Mouse (Mus musculus) embryonic facial prominence, embryonic 11.5 days (tissue): ENCODE data around the gene Hcar2. TPM values are rescaled to one million over a fixed set of nuclear protein-coding genes. Genes with fewer than 3 reads are reported as not detected.

Experiments used
- ATAC-seq: fragments of 200-750 bp; cut with Nextera tagmentation; replicated peaks from 2 replicates; pipeline ENCODE4 v1.8.0; 2017; ENCODE audit warnings: low read depth; ENCODE audit not compliant: insufficient number of reproducible peaks, low FRiP score, low TSS enrichment
- DNase-seq: peaks from one replicate; pipeline ENCODE4 v3.0.0-alpha.2; 2015; ENCODE audit warnings: low spot score
- H3K27ac ChIP-seq: fragments of 300-500 bp; sonication (generic); replicated peaks from 2 replicates; pipeline ENCODE4 v1.5.1; 2014; ENCODE audit warnings: mild to moderate bottlenecking, low read depth, low read length, control low read depth
- H3K27me3 ChIP-seq: fragments of 300-500 bp; sonication (generic); 2 replicates; pipeline ENCODE4 v1.6.1; 2014; ENCODE audit warnings: mild to moderate bottlenecking, low read length, moderate library complexity, mixed read lengths; ENCODE audit not compliant: control insufficient read depth, insufficient read depth
- H3K36me3 ChIP-seq: fragments of 300-500 bp; sonication (generic); replicated peaks from 2 replicates; pipeline ENCODE4 v1.6.1; 2014; ENCODE audit warnings: low read depth, mild to moderate bottlenecking, low read length, moderate library complexity, mixed read lengths; ENCODE audit not compliant: control insufficient read depth, insufficient read depth
- H3K4me1 ChIP-seq: fragments of 300-500 bp; sonication (generic); 2 replicates; pipeline ENCODE4 v1.6.1; 2014; ENCODE audit warnings: low read length, mixed read lengths; ENCODE audit not compliant: control insufficient read depth, insufficient read depth
- H3K4me2 ChIP-seq: fragments of 300-500 bp; sonication (generic); 2 replicates; pipeline ENCODE4 v1.6.1; 2014; ENCODE audit warnings: low read depth, mild to moderate bottlenecking, control low read depth, low read length, moderate library complexity
- H3K4me3 ChIP-seq: fragments of 300-500 bp; sonication (generic); 2 replicates; pipeline ENCODE4 v1.5.1; 2014; ENCODE audit warnings: low read depth, low read length, control low read depth
- H3K9ac ChIP-seq: fragments of 300-500 bp; sonication (generic); replicated peaks from 2 replicates; pipeline ENCODE4 v1.6.1; 2014; ENCODE audit warnings: mild to moderate bottlenecking, control low read depth, low read length
- H3K9me3 ChIP-seq: fragments of 300-500 bp; sonication (generic); replicated peaks from 2 replicates; pipeline ENCODE4 v1.6.1; 2016; ENCODE audit warnings: mild to moderate bottlenecking, low read length, inconsistent platforms, mixed read lengths; ENCODE audit not compliant: control insufficient read depth
- WGBS: fragments of 180-500 bp; shearing (Covaris S2); extraction: QIAGEN DNeasy Blood & Tissue Kit; methylation state at CpG from one replicate; pipeline ENCODE4 v1.1.7; 2014; 5-methylcytosine and 5-hydroxymethylcytosine counted together
- polyA plus RNA-seq: library from polyadenylated mRNA; unstranded; fragments of >200 nt; fragmentation: Nextera tagmentation; extraction: Ambion mirVana; gene quantifications from 2 replicates; pipeline ENCODE4 v1.2.1, GENCODE M21; 2014

Gene Hcar2
- polyA plus RNA-seq, 1 experiment from 2014 or later: not detected

GRCm38 (mm10) chr5:123858798-123859197 lies 6.5 kb downstream of the Hcar2 start:
- WGBS: 69% methylated on average over 11 of the region's 11 CpGs
- ATAC-seq (no peak), DNase-seq (no peak)
- Histone ChIP-seq H3K4me2 (no peak overlapping the region), H3K36me3 (no peaks in the 10 kb centered on the region), H3K4me3 (no peak overlapping the region), H3K27me3 (no peaks in the 10 kb centered on the region), H3K27ac (no peak overlapping the region), H3K4me1 (no peaks in the 10 kb centered on the region; the same call in 1 of the 2 replicates), H3K9me3 (no peaks in the 10 kb centered on the region), H3K9ac (no peak overlapping the region)

GRCm38 (mm10) chr5:123854511-123854910 lies 10.8 kb downstream of the Hcar2 start:
- Histone ChIP-seq H3K4me3 (no peak overlapping the region), H3K27me3 (no peaks in the 10 kb centered on the region), H3K4me1 (no peaks in the 10 kb centered on the region; the same call in 1 of the 2 replicates), H3K9me3 (no peaks in the 10 kb centered on the region), H3K27ac (no peak overlapping the region), H3K36me3 (no peaks in the 10 kb centered on the region), H3K9ac (no peak overlapping the region), H3K4me2 (no peak overlapping the region)
- DNase-seq (no peak), ATAC-seq (no peak)
- WGBS: 89% methylated on average over 9 of the region's 9 CpGs

- WGBS: 91% methylated on average over 11 of the region's 11 CpGs
- no peaks in the 10 kb centered on the region for H3K4me1 ChIP-seq
- H3K4me3 ChIP-seq: no peak overlapping the region
- no peak overlapping the region for H3K27ac ChIP-seq
- H3K27me3 ChIP-seq: no peaks in the 10 kb centered on the region
- H3K36me3 ChIP-seq: no peaks in the 10 kb centered on the region
- DNase-seq: no peak
- no peaks in the 10 kb centered on the region for H3K9me3 ChIP-seq
- H3K9ac ChIP-seq: no peak overlapping the region
- ATAC-seq: no peak
- no peak overlapping the region for H3K4me2 ChIP-seq
These were observed 11.3 kb downstream of the Hcar2 start for GRCm38 (mm10) chr5:123853877-123854504.

- Histone ChIP-seq H3K4me2 (no peak overlapping the region), H3K4me1 (no peaks in the 10 kb centered on the region), H3K27ac (no peak overlapping the region), H3K9me3 (no peaks in the 10 kb centered on the region), H3K9ac (no peak overlapping the region), H3K36me3 (no peaks in the 10 kb centered on the region), H3K4me3 (no peak overlapping the region), H3K27me3 (no peaks in the 10 kb centered on the region)
- ATAC-seq (no peak), DNase-seq (no peak)
- WGBS: 49% methylated on average over 2 of the region's 2 CpGs
These were observed 13.9 kb downstream of the Hcar2 start for GRCm38 (mm10) chr5:123851398-123851797.

- no peak overlapping the region for H3K4me2 ChIP-seq
- DNase-seq: no peak
- H3K27me3 ChIP-seq: no peaks in the 10 kb centered on the region
- H3K36me3 ChIP-seq: no peaks in the 10 kb centered on the region
- no peak overlapping the region for H3K9ac ChIP-seq
- H3K4me1 ChIP-seq: no peaks in the 10 kb centered on the region
- 94% methylated on average over 14 of the region's 14 CpGs for WGBS
- no peak for ATAC-seq
- H3K4me3 ChIP-seq: no peak overlapping the region
- H3K9me3 ChIP-seq: no peaks in the 10 kb centered on the region
- H3K27ac ChIP-seq: no peak overlapping the region
These were observed 21.0 kb downstream of the Hcar2 start for GRCm38 (mm10) chr5:123844316-123844715.

- no peaks in the 10 kb centered on the region for H3K4me1 ChIP-seq
- 58% methylated on average over 4 of the region's 4 CpGs for WGBS
- no peak overlapping the region for H3K9ac ChIP-seq
- no peak overlapping the region for H3K4me3 ChIP-seq
- no peaks in the 10 kb centered on the region for H3K9me3 ChIP-seq
- H3K36me3 ChIP-seq: no peaks in the 10 kb centered on the region
- no peaks in the 10 kb centered on the region for H3K27me3 ChIP-seq
- DNase-seq: no peak
- no peak overlapping the region for H3K27ac ChIP-seq
- no peak overlapping the region for H3K4me2 ChIP-seq
- ATAC-seq: no peak
These were observed 21.5 kb downstream of the Hcar2 start for GRCm38 (mm10) chr5:123843816-123844215.

- no peak overlapping the region for H3K4me2 ChIP-seq
- 76% methylated on average over 3 of the region's 3 CpGs for WGBS
- no peaks in the 10 kb centered on the region for H3K9me3 ChIP-seq
- no peaks in the 10 kb centered on the region for H3K27me3 ChIP-seq
- ATAC-seq (no peak), DNase-seq (no peak)
- H3K36me3 ChIP-seq: no peaks in the 10 kb centered on the region
- H3K4me1 ChIP-seq: no peaks in the 10 kb centered on the region
- H3K27ac ChIP-seq: no peak overlapping the region
- H3K4me3 ChIP-seq: no peak overlapping the region
- no peak overlapping the region for H3K9ac ChIP-seq
These were observed 22.4 kb downstream of the Hcar2 start for GRCm38 (mm10) chr5:123842935-123843282.

- Histone ChIP-seq H3K27me3 (no peaks in the 10 kb centered on the region), H3K9me3 (no peaks in the 10 kb centered on the region), H3K36me3 (no peaks in the 10 kb centered on the region), H3K4me3 (no peak overlapping the region), H3K4me2 (no peak overlapping the region), H3K4me1 (no peaks in the 10 kb centered on the region), H3K9ac (no peak overlapping the region), H3K27ac (no peak overlapping the region)
- DNase-seq (no peak), ATAC-seq (no peak)
- 69% methylated on average over 11 of the region's 11 CpGs for WGBS
These were observed 22.9 kb downstream of the Hcar2 start for GRCm38 (mm10) chr5:123842221-123842934.
